Mouse (Mus musculus): ENCODE data around the gene Gm49711.

Gm49711 gene

GRCm38 (mm10) chr16:92120899-92121531, 62.9 kb downstream of the Gm49711 start:
- DNase-seq (ENCODE audit: low read depth, low spot score) = no peak

GRCm38 (mm10) chr16:92127226-92127625, 69.1 kb downstream of the Gm49711 start:
- DNase-seq (ENCODE audit: low read depth, low spot score) = no peak

GRCm38 (mm10) chr16:92127666-92128065, 69.5 kb downstream of the Gm49711 start:
- DNase-seq (ENCODE audit: low read depth, low spot score) = no peak

- DNase-seq (ENCODE audit: low read depth, low spot score) = no peak
Measured at GRCm38 (mm10) chr16:92129843-92130242, 71.7 kb downstream of the Gm49711 start.

GRCm38 (mm10) chr16:92132511-92132910, 74.4 kb downstream of the Gm49711 start:
- DNase-seq (ENCODE audit: low read depth, low spot score) = no peak

- DNase-seq (ENCODE audit: low read depth, low spot score) = no peak
Measured at GRCm38 (mm10) chr16:92134148-92134764, 76.1 kb downstream of the Gm49711 start.

- no peak for DNase-seq (ENCODE audit: low read depth, low spot score)
Measured at GRCm38 (mm10) chr16:92136275-92136674, 78.2 kb downstream of the Gm49711 start.

GRCm38 (mm10) chr16:92139386-92140261, 81.5 kb downstream of the Gm49711 start:
- DNase-seq (ENCODE audit: low read depth, low spot score) = peak; percentile 18

GRCm38 (mm10) chr16:92140328-92140727, 82.2 kb downstream of the Gm49711 start:
- DNase-seq (ENCODE audit: low read depth, low spot score) = no peak

- DNase-seq (ENCODE audit: low read depth, low spot score) = no peak
Measured at GRCm38 (mm10) chr16:92141021-92141420, 82.9 kb downstream of the Gm49711 start.

GRCm38 (mm10) chr16:92142426-92143012, 84.4 kb downstream of the Gm49711 start:
- no peak for DNase-seq (ENCODE audit: low read depth, low spot score)

- no peak for DNase-seq (ENCODE audit: low read depth, low spot score)
Measured at GRCm38 (mm10) chr16:92147631-92148366, 89.7 kb downstream of the Gm49711 start.

- DNase-seq (ENCODE audit: low read depth, low spot score) = no peak
Measured at GRCm38 (mm10) chr16:92148367-92148728, 90.2 kb downstream of the Gm49711 start.

- DNase-seq (ENCODE audit: low read depth, low spot score) = no peak
Measured at GRCm38 (mm10) chr16:92150975-92151374, 92.9 kb downstream of the Gm49711 start.

- DNase-seq (ENCODE audit: low read depth, low spot score) = no peak
Measured at GRCm38 (mm10) chr16:92158021-92158455, 99.9 kb downstream of the Gm49711 start.

- peak; percentile 42 for DNase-seq (ENCODE audit: low read depth, low spot score)
Measured at GRCm38 (mm10) chr16:92158461-92159091, 100.5 kb downstream of the Gm49711 start.

GRCm38 (mm10) chr16:92159114-92159513, 101.0 kb downstream of the Gm49711 start:
- DNase-seq (ENCODE audit: low read depth, low spot score) = no peak

- no peak for DNase-seq (ENCODE audit: low read depth, low spot score)
Measured at GRCm38 (mm10) chr16:92162289-92162688, 104.2 kb downstream of the Gm49711 start.

- DNase-seq (ENCODE audit: low read depth, low spot score) = no peak
Measured at GRCm38 (mm10) chr16:92163545-92163944, 105.4 kb downstream of the Gm49711 start.

GRCm38 (mm10) chr16:92176052-92176451, 117.9 kb downstream of the Gm49711 start:
- DNase-seq (ENCODE audit: low read depth, low spot score) = no peak

GRCm38 (mm10) chr16:92177718-92178117, 119.6 kb downstream of the Gm49711 start:
- DNase-seq (ENCODE audit: low read depth, low spot score) = no peak
